Mouse (Mus musculus): ENCODE measurements around the gene Tomm70a. TPM values are rescaled to one million over a fixed set of nuclear protein-coding genes. Genes with fewer than 3 reads are reported as not detected.
"Not testable (repeated sequence)": the region's sequence is repeated elsewhere in the genome, so short reads cannot be mapped to it uniquely, and the experiment has no call there.

Gene Tomm70a
- total RNA-seq, 2 experiments from 2014 or later: 39.7 to 40.4 TPM

GRCm38 (mm10) chr16:57144741-57145140 lies 23.2 kb downstream of the Tomm70a start:
- no peak for DNase-seq

- DNase-seq: no peak
Measured at GRCm38 (mm10) chr16:57151437-57151836, 29.9 kb downstream of the Tomm70a start.

DNA sequence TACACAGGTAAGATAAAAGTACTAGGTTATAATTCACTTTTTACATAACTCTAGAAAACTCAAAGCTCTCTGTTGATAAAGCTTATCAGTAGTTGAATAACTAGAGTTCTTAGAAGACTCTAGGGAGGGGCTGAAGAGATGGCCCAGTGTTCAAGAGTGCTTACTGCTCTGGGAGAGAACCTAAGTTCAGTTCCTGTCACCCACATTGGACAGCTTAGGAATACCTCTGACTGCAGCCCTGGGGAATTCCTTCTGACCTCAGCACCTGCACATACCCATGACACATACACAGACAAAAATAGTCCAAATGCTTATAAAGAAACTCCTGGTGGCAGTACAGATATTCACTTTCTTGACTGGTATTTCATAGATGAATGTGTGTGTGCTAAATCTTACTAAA lies 34.4 kb downstream of the Tomm70a start:
- DNase-seq: no peak

- no peak for DNase-seq
Measured at GRCm38 (mm10) chr16:57157076-57157475, 35.6 kb downstream of the Tomm70a start.

DNA sequence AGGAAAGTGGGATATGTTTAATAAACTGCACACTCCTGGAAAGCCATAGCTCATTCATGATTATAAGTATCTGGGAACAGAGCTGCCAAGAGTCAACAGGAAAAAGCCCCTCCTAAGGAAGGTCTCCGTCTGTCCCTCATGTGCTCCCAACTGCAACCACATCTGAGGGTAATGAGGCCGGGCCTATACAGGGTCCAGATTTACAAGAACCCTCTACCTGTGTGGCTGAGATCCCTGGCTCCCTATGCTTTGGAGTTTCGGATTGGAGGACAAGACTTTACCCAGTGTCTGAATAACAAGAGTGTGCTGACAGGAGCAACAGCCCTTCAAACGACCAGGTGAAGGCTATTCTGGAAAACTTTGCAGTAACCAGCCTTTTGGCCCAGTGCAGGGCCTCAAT lies 36.2 kb downstream of the Tomm70a start:
- no peak for DNase-seq

DNA sequence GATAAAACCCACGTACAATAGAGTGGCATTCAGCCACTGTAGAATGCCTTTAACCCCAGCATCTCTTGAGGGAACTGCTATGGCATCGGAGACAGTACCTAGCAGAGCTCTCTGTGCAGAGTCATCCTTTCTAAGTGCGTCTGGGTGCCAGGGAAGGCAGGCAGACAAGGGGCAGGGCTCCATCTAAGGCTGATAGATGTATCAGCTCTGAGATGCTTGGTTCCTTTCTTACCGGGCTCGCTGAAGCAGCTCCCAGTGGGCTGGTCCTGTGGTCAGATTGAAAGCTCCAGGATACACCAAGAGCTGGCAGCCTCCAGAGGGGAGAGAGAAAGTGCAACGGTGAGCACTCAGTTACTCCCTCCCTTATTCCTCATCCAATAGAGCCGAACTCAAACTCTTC lies 38.3 kb downstream of the Tomm70a start:
- DNase-seq: no peak

DNA sequence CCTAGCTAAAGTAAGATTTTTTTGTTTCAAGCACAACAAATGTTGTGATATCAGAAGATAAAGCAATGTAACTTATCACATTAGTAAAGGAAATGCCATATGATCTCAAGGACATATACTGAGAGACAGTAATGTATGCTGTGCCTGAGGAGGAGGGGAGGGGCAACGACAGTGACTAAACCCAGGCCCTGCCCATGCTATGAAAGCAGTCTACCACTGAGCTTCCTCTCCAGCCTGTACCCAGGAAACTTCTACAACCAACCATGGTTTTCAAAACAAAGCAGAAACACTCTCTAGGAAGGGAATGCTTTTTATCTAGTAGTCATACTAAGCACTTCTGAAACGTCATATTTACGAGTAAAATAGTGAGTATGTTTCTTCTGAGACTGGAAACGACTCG lies 41.3 kb downstream of the Tomm70a start:
- DNase-seq: no peak

- no peak for DNase-seq
Measured at GRCm38 (mm10) chr16:57163694-57164093, 42.2 kb downstream of the Tomm70a start.

GRCm38 (mm10) chr16:57165157-57165556 lies 43.7 kb downstream of the Tomm70a start:
- DNase-seq: no peak

GRCm38 (mm10) chr16:57166086-57166485 lies 44.6 kb downstream of the Tomm70a start:
- no peak for DNase-seq

GRCm38 (mm10) chr16:57166611-57167513 lies 45.4 kb downstream of the Tomm70a start, which contains the start of gene Nit2:
Gene Nit2, minus strand, starts transcription at chr16:57167341.
- peak; percentile 97 for DNase-seq

- DNase-seq: no peak
Measured at GRCm38 (mm10) chr16:57167514-57167912, 46.0 kb downstream of the Tomm70a start.

DNA sequence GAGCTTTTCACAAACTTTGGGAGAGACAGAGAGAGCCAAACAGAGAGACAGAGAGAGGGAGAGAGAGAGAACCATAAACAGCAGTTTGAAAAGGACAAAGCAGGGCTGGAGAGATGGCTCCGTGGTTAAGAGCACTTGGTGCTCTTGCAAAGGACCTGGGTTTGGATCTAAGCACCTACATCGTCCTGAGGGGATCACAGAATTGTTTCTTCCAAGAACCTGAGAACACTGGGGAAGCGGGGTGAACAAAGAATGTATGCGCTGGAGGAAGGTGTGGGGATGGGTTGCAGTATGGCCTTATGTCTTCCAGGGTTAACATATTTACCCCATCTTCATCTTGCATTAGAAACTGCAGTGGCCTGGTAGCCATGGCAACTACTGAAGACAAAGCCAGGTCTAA lies 46.7 kb downstream of the Tomm70a start:
- DNase-seq: no peak

GRCm38 (mm10) chr16:57171161-57171560 lies 49.7 kb downstream of the Tomm70a start:
- DNase-seq: no peak

DNA sequence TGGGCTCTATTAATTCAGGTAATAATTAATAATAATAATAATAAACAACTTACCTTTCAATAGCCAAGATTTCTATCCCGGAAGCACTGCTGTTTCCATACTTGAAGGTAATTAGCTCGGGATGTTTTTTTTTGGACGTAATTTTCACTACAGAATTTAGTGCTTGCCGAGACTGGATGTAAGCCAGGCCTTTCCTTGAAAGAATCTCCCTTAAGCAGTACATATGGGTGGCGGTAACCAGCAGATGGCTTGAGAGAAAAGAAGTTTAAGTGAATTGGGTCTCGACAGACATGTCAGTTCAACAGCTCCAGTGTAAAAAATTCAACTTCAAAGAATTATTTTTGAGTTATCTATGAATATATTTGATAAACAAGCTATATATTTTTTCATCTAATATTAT lies 50.1 kb downstream of the Tomm70a start:
- no peak for DNase-seq

- DNase-seq: not testable (repeated sequence)
Measured at GRCm38 (mm10) chr16:57174480-57174879, 53.0 kb downstream of the Tomm70a start.

DNA sequence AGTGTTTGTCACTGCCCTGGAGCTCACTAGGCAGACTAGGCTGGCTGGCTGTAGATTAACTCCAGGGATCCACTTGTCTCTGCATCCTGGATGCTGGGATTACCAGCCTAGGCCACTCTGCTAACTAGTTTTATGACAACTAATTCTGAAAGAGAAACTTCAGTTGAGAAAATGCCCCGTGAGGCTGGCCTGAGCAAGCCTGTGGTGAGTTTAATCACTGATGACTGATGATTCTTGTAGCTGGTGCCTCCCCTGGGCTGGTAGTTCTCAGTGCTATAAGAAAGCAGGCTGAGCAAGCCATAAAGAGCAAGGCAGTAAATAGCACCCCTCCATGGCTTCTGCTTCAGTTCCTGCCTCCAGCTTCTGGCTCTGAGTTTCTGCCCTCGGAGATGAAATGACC lies 54.2 kb downstream of the Tomm70a start:
- no peak for DNase-seq

- DNase-seq: no peak
Measured at GRCm38 (mm10) chr16:57176276-57176675, 54.8 kb downstream of the Tomm70a start.

DNA sequence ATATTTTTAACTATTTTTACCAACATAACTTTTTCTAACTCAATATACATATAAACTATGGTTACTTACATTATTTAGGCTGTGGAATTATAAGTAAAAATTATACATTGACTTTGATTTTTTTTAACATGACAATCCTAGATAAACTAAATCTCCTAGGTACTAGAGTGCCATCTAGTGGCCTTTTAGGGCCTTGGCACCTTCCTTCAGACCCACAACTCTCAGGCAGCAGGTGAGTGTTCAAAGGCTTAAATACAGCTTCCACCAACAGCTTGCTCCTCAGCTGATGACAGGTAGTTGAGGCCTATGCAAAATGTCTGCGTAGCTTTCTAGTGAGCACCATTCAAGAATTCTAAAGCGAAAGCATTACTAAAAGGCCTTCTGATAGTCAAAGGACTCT lies 55.8 kb downstream of the Tomm70a start:
- no peak for DNase-seq

DNA sequence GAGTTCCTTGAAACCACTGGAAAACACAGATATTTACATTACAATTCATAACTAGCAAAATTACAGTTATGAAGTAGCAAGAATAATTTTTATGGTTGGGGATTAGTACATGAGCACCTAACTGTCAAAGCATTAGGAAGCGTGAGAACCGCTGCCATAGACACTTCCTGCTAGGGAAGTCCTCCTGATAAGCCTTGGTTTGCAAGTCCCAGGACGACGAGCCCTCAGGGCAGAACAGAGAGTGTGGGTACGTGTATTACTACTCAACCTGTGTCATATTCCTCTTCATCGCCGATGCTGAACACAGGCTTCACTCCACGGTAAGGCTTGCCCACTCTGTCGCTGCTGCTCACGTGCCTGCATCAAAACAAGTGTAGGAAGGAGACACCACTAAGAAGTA lies 56.2 kb downstream of the Tomm70a start:
- DNase-seq: no peak

GRCm38 (mm10) chr16:57181180-57181579 lies 59.7 kb downstream of the Tomm70a start:
- DNase-seq: no peak

- no peak for DNase-seq
Measured at GRCm38 (mm10) chr16:57182037-57182436, 60.5 kb downstream of the Tomm70a start.

DNA sequence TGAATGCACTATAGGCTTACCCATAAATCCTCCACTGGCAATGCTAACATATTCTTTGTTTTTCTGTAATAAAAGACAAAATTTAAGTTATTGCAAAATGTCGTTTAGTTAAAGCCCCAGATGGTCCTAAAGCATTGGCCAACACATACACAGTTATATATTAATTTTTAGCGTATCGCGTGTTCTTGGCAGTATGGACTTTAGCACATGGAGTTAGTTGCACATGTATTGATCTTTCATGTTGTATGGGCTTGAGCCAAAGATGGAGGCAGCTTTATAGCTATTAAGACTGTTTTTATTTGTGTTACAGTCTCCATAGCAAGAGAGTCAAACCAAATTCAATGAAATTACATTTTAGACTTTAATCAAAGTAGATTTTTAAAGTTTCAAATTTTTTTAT lies 65.1 kb downstream of the Tomm70a start:
- DNase-seq: no peak

GRCm38 (mm10) chr16:57189493-57189892 lies 68.0 kb downstream of the Tomm70a start:
- no peak for DNase-seq
